Mouse (Mus musculus): ENCODE results near the gene Ngrn. TPM values are rescaled to one million over a fixed set of nuclear protein-coding genes. Genes with fewer than 3 reads are reported as not detected.

Ngrn gene
- polyA plus RNA-seq, 1 experiment from 2014 or later: 51.3 TPM

GRCm38 (mm10) chr7:80233799-80234198, 27.2 kb upstream of the Ngrn start:
- 66% methylated on average over 9 of the region's 9 CpGs for WGBS
- ATAC-seq: no peak
- 0 out of 2 replicates have a peak, but pooled peaks cover 4% of the 10 kb centered on the region for H3K4me1 ChIP-seq (replicated peaks)
- peak overlapping the region; percentile 34; the same call in 1 of the 2 replicates for H3K9ac ChIP-seq
- peak overlapping the region; percentile 88 for H3K4me2 ChIP-seq (replicated peaks)
- no peak overlapping the region for H3K27ac ChIP-seq
- H3K36me3 ChIP-seq: no peaks in the 10 kb centered on the region
- no peaks in the 10 kb centered on the region for H3K9me3 ChIP-seq
- no peaks in the 10 kb centered on the region for H3K27me3 ChIP-seq (replicated peaks)
- peak overlapping the region; percentile 78 for H3K4me3 ChIP-seq (replicated peaks)

GRCm38 (mm10) chr7:80238542-80238941, 22.5 kb upstream of the Ngrn start:
- no peak overlapping the region for H3K4me2 ChIP-seq (replicated peaks)
- no peaks in the 10 kb centered on the region for H3K27me3 ChIP-seq (replicated peaks)
- no peak overlapping the region for H3K27ac ChIP-seq
- H3K4me1 ChIP-seq (replicated peaks): 0 out of 2 replicates have a peak, but pooled peaks cover 4% of the 10 kb centered on the region
- H3K9me3 ChIP-seq: no peaks in the 10 kb centered on the region
- no peak for ATAC-seq
- no peak overlapping the region for H3K4me3 ChIP-seq (replicated peaks)
- H3K36me3 ChIP-seq: 0 out of 2 replicates have a peak, but pooled peaks cover 5% of the 10 kb centered on the region
- WGBS: 88% methylated on average over 10 of the region's 10 CpGs
- H3K9ac ChIP-seq: no peak overlapping the region

GRCm38 (mm10) chr7:80241661-80242060, 19.4 kb upstream of the Ngrn start:
- ATAC-seq: no peak
- Histone ChIP-seq H3K9ac (no peak overlapping the region), H3K4me2 (replicated peaks) (no peak overlapping the region), H3K27ac (no peak overlapping the region), H3K4me1 (replicated peaks) (no peaks in the 10 kb centered on the region), H3K27me3 (replicated peaks) (no peaks in the 10 kb centered on the region), H3K4me3 (replicated peaks) (no peak overlapping the region), H3K9me3 (no peaks in the 10 kb centered on the region), H3K36me3 (0 out of 2 replicates have a peak, but pooled peaks cover 5% of the 10 kb centered on the region)
- WGBS: 63% methylated on average over 4 of the region's 4 CpGs

- Histone ChIP-seq H3K4me1 (replicated peaks) (no peaks in the 10 kb centered on the region), H3K4me2 (replicated peaks) (no peak overlapping the region), H3K9ac (no peak overlapping the region), H3K27ac (no peak overlapping the region), H3K27me3 (replicated peaks) (no peaks in the 10 kb centered on the region), H3K4me3 (replicated peaks) (no peak overlapping the region), H3K36me3 (no peaks in the 10 kb centered on the region), H3K9me3 (no peaks in the 10 kb centered on the region)
- ATAC-seq: no peak
- WGBS: 91% methylated on average over 4 of the region's 4 CpGs
Measured at GRCm38 (mm10) chr7:80244851-80245250, 16.2 kb upstream of the Ngrn start.

GRCm38 (mm10) chr7:80246148-80246721, 14.8 kb upstream of the Ngrn start, which contains the start of gene Ttll13:
Gene Ttll13 (plus strand): TSS chr7:80246376.
- no peaks in the 10 kb centered on the region for H3K4me1 ChIP-seq (replicated peaks)
- no peaks in the 10 kb centered on the region for H3K9me3 ChIP-seq
- peak within 1 kb of the TSS; percentile 57 for H3K4me3 ChIP-seq (replicated peaks)
- H3K27ac ChIP-seq: peak within 1 kb of the TSS; percentile 79
- WGBS: under 1% methylated on average over 48 of the region's 48 CpGs
- H3K27me3 ChIP-seq (replicated peaks): no peaks in the 10 kb centered on the region
- peak; percentile 97 for ATAC-seq
- H3K9ac ChIP-seq: peak within 1 kb of the TSS; percentile 62
- no peaks in the 10 kb centered on the region for H3K36me3 ChIP-seq
- H3K4me2 ChIP-seq (replicated peaks): peak within 1 kb of the TSS; percentile 63

GRCm38 (mm10) chr7:80246859-80247258, 14.2 kb upstream of the Ngrn start:
- WGBS: 39% methylated on average over 7 of the region's 7 CpGs
- no peak overlapping the region for H3K9ac ChIP-seq

GRCm38 (mm10) chr7:80252437-80252836, 8.6 kb upstream of the Ngrn start:
- Histone ChIP-seq H3K9ac (no peak overlapping the region), H3K9me3 (no peaks in the 10 kb centered on the region), H3K36me3 (no peaks in the 10 kb centered on the region), H3K27ac (no peak overlapping the region), H3K4me3 (replicated peaks) (no peak overlapping the region), H3K27me3 (replicated peaks) (no peaks in the 10 kb centered on the region), H3K4me1 (replicated peaks) (0 out of 2 replicates have a peak, but pooled peaks cover 3% of the 10 kb centered on the region), H3K4me2 (replicated peaks) (no peak overlapping the region)
- ATAC-seq: no peak
- WGBS: 81% methylated on average over 7 of the region's 7 CpGs

More at GRCm38 (mm10) chr7:80246859-80247258, 14.2 kb upstream of the Ngrn start:
- Histone ChIP-seq H3K4me2 (replicated peaks) (peak overlapping the region; percentile 63), H3K27me3 (replicated peaks) (no peaks in the 10 kb centered on the region), H3K4me1 (replicated peaks) (no peaks in the 10 kb centered on the region), H3K4me3 (replicated peaks) (peak overlapping the region; percentile 57), H3K36me3 (no peaks in the 10 kb centered on the region), H3K9me3 (no peaks in the 10 kb centered on the region), H3K27ac (no peak overlapping the region)
- no peak for ATAC-seq

GRCm38 (mm10) chr7:80252886-80253285, 8.1 kb upstream of the Ngrn start:
- Histone ChIP-seq H3K27ac (no peak overlapping the region), H3K36me3 (no peaks in the 10 kb centered on the region), H3K4me3 (replicated peaks) (no peak overlapping the region), H3K9ac (no peak overlapping the region), H3K27me3 (replicated peaks) (no peaks in the 10 kb centered on the region), H3K9me3 (no peaks in the 10 kb centered on the region), H3K4me1 (replicated peaks) (0 out of 2 replicates have a peak, but pooled peaks cover 3% of the 10 kb centered on the region), H3K4me2 (replicated peaks) (no peak overlapping the region)
- no peak for ATAC-seq
- WGBS: 74% methylated on average over 11 of the region's 11 CpGs

GRCm38 (mm10) chr7:80255981-80256380, 5.0 kb upstream of the Ngrn start:
- no peaks in the 10 kb centered on the region for H3K27me3 ChIP-seq (replicated peaks)
- no peaks in the 10 kb centered on the region for H3K9me3 ChIP-seq
- 78% methylated on average over 2 of the region's 2 CpGs for WGBS
- no peak for ATAC-seq
- no peak overlapping the region for H3K4me3 ChIP-seq (replicated peaks)
- no peak overlapping the region for H3K9ac ChIP-seq
- 0 out of 2 replicates have a peak, but pooled peaks cover 3% of the 10 kb centered on the region for H3K4me1 ChIP-seq (replicated peaks)
- H3K4me2 ChIP-seq (replicated peaks): no peak overlapping the region
- no peaks in the 10 kb centered on the region for H3K36me3 ChIP-seq
- no peak overlapping the region for H3K27ac ChIP-seq

- no peak overlapping the region for H3K4me2 ChIP-seq (replicated peaks)
- H3K36me3 ChIP-seq: no peaks in the 10 kb centered on the region
- no peak overlapping the region for H3K9ac ChIP-seq
- H3K27ac ChIP-seq: no peak overlapping the region
- no peaks in the 10 kb centered on the region for H3K27me3 ChIP-seq (replicated peaks)
- 63% methylated on average over 2 of the region's 2 CpGs for WGBS
- no peaks in the 10 kb centered on the region for H3K9me3 ChIP-seq
- no peak overlapping the region for H3K4me3 ChIP-seq (replicated peaks)
- no peak for ATAC-seq
- 0 out of 2 replicates have a peak, but pooled peaks cover 3% of the 10 kb centered on the region for H3K4me1 ChIP-seq (replicated peaks)
Measured at GRCm38 (mm10) chr7:80257706-80258105, 3.3 kb upstream of the Ngrn start.

GRCm38 (mm10) chr7:80261372-80261990, 466 bp downstream of the Ngrn start:
- H3K4me1 ChIP-seq (replicated peaks): no peaks in the 10 kb centered on the region
- under 1% methylated on average over 32 of the region's 32 CpGs for WGBS
- no peaks in the 10 kb centered on the region for H3K27me3 ChIP-seq (replicated peaks)
- H3K36me3 ChIP-seq: peaks cover 18% of the 10 kb centered on the region
- H3K9ac ChIP-seq: peak overlapping the region; percentile 85
- H3K27ac ChIP-seq: peak overlapping the region; percentile 86
- H3K9me3 ChIP-seq: no peaks in the 10 kb centered on the region
- H3K4me3 ChIP-seq (replicated peaks): peak overlapping the region; percentile 91
- ATAC-seq: peak; percentile 76
- H3K4me2 ChIP-seq (replicated peaks): peak overlapping the region; percentile 68

- Histone ChIP-seq H3K36me3 (peaks cover 24% of the 10 kb centered on the region), H3K4me2 (replicated peaks) (no peak overlapping the region), H3K27me3 (replicated peaks) (no peaks in the 10 kb centered on the region), H3K9ac (no peak overlapping the region), H3K9me3 (no peaks in the 10 kb centered on the region), H3K4me3 (replicated peaks) (no peak overlapping the region), H3K4me1 (replicated peaks) (peaks cover 3% of the 10 kb centered on the region; the same call in 1 of the 2 replicates), H3K27ac (no peak overlapping the region)
- ATAC-seq: no peak
- WGBS: 95% methylated on average over 12 of the region's 12 CpGs
Measured at GRCm38 (mm10) chr7:80264606-80265005, 3.6 kb downstream of the Ngrn start.

Measured in intestine, embryonic 15.5 days (tissue).